Mouse (Mus musculus) inflammation-experienced regulatory T-cells, adult 6 months (primary cell): Measurements from ENCODE around the gene Phf12. TPM values are rescaled to one million over a fixed set of nuclear protein-coding genes. Genes with fewer than 3 reads are reported as not detected.

Source experiments
- ATAC-seq: one replicate; pipeline ENCODE4 v1.8.0; 2017
- polyA plus RNA-seq, 3 experiments: library from polyadenylated mRNA; unstranded; fragments of 100-300 nt; shearing (Covaris generic); gene quantifications; one replicate each; pipeline ENCODE4 v1.2.1; 2017

Phf12 gene
- polyA plus RNA-seq, 3 experiments from 2014 or later, result 21.4 to 37.6 (median 35.3) TPM

DNA sequence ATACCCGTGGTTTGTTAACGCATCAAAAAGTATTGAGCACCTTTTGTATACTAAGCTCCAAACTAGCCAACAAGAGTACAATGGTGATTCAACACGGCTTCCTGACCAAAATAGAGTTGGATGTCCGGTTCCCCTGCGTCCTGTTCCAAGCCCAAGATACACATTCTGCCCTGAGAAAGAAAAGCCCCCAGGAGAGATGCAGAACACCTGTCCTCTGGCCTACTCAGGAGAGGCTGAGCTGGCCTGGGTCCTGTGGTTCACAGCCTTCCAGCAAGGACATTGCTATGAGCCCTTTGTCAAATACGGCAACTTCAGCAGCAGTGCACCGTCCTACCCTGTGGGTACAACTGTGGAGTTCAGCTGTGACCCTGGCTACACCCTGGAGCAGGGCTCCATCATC lies 9.0 kb upstream of the Phf12 start:
- ATAC-seq, result no peak

GRCm38 (mm10) chr11:77974325-77974724 lies 8.2 kb upstream of the Phf12 start:
- no peak for ATAC-seq

DNA sequence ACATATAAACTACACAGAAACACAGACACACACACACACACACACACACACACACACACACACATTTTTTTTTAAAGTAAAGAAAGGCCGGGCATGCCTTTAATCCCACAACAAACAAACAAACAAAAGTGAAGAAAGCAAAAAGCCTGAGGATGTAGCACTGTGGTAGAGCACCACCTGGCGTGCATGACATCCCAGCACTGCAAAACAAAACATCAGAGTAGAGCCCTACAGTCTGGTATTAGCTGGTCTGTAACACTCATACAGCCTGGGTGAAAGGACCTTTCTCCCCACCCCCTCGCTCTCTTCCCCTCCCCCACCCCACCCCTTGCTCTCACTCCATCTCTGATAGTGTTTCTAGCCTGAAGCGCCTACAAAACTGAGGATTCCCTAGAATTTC lies 6.7 kb upstream of the Phf12 start:
- no peak for ATAC-seq

DNA sequence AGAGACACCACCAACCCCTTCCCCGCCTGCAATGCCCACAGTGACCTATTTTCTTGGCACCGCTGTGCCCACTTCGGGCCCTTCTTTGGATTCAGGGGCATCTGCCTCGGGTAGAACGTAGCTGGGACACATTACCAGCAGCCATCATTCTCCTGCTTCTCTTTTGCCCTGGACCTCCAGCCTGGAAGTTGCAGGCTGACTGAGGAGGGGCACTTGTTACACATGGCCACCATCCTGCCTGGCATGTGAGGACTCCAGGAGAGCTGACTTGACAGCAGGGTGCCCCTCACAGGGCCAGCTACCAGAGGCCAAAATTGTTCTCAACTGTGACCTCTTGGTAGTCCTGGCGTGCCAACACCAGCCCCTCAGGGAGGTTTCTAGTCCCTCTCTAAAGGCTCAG lies 4.4 kb upstream of the Phf12 start:
- no peak for ATAC-seq

DNA sequence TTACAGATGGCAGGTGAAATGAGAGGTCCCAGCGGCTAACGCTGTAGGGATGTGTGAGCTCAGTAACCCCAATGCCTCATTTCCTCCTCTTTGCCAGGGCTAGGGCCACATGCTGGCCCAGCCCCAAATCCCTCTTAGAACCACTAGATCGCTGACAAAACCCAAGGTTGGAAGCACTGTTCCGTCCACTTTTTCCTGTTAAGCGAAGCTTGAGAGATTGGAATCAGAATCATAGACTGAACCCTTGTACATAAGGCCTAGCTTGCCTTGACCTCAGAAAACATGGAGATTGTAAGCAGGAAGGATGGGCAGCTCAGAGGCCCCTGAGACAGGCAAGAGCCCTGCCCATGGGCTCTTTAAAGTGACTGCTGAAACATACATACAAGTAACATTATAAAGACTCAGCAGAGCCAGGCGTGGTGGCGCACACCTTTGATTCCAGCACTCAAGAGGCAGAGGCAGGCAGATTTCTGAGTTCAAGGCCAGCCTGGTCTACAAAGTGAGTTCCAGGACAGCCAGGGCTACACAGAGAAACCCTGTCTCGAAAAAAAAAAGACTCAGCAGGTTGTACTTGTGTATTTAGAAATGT lies 3.2 kb upstream of the Phf12 start:
- no peak for ATAC-seq

GRCm38 (mm10) chr11:77980281-77981204 lies 2.0 kb upstream of the Phf12 start:
- no peak for ATAC-seq

- peak; percentile 84 for ATAC-seq
Measured at GRCm38 (mm10) chr11:77981609-77982440, 729 bp upstream of the Phf12 start.

DNA sequence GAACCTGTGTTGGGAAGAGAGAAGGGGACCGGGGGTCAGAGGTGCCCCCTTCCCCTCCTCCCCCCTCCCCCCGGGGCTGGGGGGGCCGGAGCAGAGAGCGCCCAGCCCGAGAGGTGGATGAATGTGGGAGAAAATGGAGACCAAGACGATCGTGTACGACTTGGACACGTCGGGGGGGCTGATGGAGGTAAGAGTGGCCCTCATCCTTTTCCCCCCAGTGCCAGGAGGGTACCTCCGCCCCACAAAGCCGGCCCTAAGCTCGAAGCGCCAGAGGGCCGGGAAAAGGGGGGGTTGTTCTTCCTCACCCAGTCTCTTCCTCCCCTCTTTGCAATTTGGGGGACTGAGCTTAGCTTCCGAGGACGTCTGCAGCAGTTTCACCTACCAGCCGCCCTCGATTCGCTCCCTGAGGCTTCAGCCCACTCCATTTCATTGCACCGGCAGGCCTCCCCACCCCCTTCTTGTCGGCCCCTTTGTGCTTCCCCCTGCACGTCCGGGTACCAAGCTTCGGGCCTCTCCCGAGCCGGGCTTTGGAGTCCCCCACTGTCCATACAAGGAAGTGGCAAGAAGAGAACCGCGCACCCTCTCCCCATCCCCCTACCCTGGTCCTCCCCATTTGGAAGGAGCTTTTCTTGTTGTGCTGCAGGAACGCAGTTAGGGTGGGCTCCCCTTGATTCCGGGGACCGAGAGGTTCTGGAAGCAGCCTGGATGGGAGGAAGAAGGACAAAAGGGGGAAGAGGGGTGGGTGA lies 810 bp downstream of the Phf12 start:
- ATAC-seq, result no peak

DNA sequence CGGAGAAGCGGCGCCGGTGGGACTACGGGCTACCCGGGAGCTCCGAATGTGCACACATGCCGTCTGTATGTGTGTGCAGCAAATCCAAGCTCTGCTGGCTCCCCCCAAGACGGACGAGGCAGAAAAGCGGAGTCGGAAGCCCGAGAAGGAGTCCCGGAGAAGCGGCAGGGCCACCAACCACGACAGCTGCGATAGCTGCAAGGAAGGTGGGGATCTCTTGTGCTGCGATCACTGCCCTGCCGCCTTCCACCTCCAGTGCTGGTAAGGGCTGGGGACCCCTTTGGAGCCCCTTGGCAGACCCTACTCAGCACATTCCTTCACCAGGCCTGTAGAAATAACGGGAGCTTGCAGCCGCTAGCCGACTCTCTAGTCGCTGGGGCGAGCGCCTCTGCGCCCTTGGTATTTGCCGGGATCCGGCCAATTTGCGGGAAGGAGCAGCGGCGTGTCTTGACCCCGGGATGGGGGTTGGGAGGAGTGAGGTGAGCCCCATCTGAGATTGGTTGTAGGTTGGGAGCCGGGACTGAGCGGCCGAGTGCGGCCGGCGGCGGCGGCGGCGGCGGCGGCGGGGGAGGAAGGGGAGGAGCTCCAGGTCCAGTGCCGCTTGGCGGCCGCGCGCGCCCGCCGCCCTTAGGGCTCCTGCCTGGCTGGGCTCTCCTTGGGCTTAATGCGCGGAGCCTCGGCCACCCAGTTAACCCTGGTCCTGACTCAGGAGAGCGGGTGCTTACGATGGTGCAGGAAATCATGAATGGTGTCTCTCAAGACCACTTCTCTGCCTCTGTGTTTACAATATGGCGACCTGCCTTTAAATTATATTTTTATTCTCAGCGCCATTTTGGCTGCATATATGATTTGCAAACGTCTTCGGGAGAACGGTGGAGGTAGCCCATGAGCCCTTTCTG lies 1.6 kb downstream of the Phf12 start:
- no peak for ATAC-seq

DNA sequence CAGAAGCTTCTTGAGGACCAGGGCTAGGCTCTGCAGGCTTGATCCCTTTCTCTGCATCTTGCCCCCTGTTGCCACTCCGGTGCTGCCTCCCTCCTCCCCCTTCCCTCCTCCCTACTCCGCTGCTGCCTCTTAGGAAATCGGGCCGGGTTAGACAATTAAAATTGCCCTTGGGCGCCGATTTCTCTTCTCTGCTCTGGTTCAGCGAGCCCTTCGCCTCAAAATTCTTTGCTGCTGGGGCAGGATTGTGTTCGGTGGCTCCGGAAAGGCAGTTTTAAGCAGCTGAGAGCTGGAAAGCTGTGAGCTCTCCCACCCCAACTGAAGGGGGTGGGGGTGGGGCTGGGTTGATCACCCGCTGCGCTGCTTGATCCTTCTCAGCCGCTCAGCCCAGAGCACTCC lies 2.3 kb downstream of the Phf12 start:
- no peak for ATAC-seq

DNA sequence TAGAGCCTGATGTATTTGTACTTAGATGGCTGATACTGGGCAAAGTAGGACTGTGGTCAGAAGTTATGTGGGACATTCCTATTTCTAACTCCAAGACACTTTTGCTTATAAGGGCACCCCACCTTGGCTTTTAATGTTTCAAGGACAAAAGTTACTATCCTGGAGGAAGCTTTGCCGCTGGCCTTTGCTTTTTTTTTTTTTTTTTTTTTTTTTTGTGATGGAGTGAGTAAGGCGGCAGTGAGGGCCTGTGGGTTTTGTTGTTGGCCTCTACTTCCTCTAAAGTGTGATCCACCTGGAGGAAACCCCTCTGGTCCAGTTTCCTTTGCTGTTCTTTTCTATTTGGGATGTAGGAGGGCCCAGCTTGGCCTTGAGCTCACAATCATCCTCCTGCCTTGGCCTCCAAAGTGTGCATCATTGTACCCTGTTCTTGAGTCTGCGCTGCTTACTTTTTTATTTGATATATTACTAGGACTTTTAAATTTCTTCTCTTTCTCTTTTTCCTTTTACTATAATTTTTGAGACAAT lies 3.0 kb downstream of the Phf12 start:
- ATAC-seq, result no peak

GRCm38 (mm10) chr11:77989071-77989690 lies 6.6 kb downstream of the Phf12 start:
- no peak for ATAC-seq

- no peak for ATAC-seq
Measured at GRCm38 (mm10) chr11:77995556-77995955, 13.0 kb downstream of the Phf12 start.

- no peak for ATAC-seq
Measured at GRCm38 (mm10) chr11:78006446-78006845, 23.9 kb downstream of the Phf12 start.

- peak; percentile 46 for ATAC-seq
Measured at GRCm38 (mm10) chr11:78019676-78020075, 37.1 kb downstream of the Phf12 start.

DNA sequence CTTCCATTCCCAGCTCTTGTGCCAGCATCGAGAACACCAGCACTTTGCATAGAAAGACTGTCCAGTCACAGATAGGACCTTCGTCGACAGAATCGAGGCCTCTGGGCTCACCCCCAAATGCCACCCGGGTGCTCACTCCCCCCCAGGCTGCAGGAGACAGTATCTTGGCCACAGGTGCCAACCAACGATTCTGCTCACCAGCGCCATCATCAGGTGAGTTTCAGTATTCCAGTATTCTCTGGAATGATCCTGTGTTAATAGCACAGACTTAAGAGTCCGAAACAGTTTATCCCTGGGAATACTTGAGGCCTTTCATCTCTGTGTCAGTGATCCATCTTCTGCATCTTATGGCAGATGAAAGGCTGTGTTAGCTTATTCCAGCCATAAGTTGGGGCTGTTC lies 41.1 kb downstream of the Phf12 start:
- ATAC-seq, result no peak

GRCm38 (mm10) chr11:78029240-78029639 lies 46.7 kb downstream of the Phf12 start:
- no peak for ATAC-seq

- no peak for ATAC-seq
Measured at GRCm38 (mm10) chr11:78030600-78030999, 48.0 kb downstream of the Phf12 start.

DNA sequence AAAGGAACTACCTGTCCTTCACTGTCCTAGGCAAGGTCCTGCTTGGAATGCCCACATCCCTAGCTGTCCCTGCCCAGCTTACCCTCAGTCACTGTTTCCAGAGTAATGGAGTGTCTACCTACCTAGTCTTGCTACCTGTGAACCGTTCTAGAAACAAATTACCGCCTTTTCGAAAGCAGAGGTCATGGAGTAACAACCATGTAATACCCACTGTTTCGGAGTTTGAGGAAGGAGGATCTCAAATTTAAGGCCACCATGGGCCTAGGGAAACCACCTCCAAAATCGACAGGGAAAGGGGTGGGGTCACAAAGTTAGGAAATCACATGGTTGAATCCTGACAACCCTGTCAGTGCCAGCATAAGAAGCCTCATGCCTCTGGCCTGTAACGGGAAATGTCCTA lies 48.8 kb downstream of the Phf12 start:
- ATAC-seq, result no peak

DNA sequence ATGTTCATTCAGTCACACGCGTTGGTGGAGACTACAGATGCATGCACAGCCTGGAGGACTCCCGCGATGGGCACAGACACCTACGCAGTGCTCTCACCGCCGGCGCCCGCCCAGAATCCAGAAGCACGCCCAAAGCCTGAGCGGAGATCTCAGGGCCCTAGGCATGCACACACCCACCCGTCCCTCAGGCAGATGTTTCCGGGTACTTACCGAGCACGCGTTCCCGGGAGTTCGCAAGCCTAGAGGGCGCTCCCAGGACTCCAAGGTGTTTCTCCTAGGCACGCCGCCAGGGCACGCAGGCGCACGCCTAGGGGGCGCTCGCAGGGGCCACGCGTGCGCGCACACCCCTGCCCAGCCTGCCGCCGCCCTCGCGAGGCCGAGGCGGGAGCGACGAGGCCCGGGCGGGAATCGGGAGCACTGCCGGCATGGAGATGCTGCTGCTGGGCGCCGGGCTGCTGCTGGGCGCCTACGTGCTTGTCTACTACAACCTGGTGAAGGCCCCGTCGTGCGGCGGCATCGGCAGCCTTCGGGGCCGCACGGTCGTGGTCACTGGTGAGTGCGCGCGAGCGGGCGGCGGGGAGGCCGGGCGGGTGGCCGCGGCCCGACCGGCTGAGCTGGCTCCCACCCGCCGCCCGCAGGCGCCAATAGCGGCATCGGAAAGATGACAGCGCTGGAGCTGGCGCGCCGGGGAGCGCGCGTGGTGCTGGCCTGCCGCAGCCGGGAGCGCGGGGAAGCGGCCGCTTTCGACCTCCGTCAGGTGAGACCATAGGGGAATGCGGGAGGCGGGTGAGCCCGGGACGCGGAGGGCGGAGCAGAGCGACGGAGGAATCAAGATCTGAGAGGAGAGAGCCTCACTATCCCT lies 49.6 kb downstream of the Phf12 start, which contains the start of gene Dhrs13:
TSS of gene Dhrs13 (plus strand) at position 334 of the 862 bp plus-strand sequence.
- peak; percentile 88 for ATAC-seq
